Mouse (Mus musculus) myocyte (in vitro differentiated cells): ENCODE data around the gene Rab24. TPM values are rescaled to one million over a fixed set of nuclear protein-coding genes. Genes with fewer than 3 reads are reported as not detected.

Experiments
- H3K27me3 ChIP-seq: one replicate; pipeline ENCODE4 v1.6.1; 2011; ENCODE audit not compliant: control insufficient read depth, insufficient read depth, insufficient read length
- H3K36me3 ChIP-seq: one replicate; pipeline ENCODE4 v1.6.1; 2011; ENCODE audit not compliant: control insufficient read depth, insufficient read depth
- H3K4me2 ChIP-seq: one replicate; pipeline ENCODE4 v1.6.1; 2011; ENCODE audit warnings: low read depth, control low read depth
- H3K4me3 ChIP-seq: one replicate; pipeline ENCODE4 v1.5.1; 2011; ENCODE audit warnings: mild to moderate bottlenecking, control low read depth, moderate library complexity
- H3K79me2 ChIP-seq: one replicate; pipeline ENCODE4 v1.6.1; 2011; ENCODE audit not compliant: control insufficient read depth, insufficient read depth
- H3ac ChIP-seq: one replicate; pipeline ENCODE4 v1.6.1; 2011; ENCODE audit not compliant: control insufficient read depth, insufficient read length
- CEBPB ChIP-seq: IDR thresholded peaks from 2 replicates; pipeline ENCODE4 v1.6.1; 2011; ENCODE audit warnings: mild to moderate bottlenecking, moderate library complexity; ENCODE audit not compliant: poor library complexity, insufficient read depth, severe bottlenecking
- E2F4 ChIP-seq: IDR thresholded peaks from one replicate; pipeline ENCODE4 v1.6.1; 2011; ENCODE audit warnings: mild to moderate bottlenecking, control low read depth, moderate library complexity; ENCODE audit not compliant: insufficient read depth
- MAX ChIP-seq: IDR thresholded peaks from one replicate; pipeline ENCODE4 v1.6.1; 2011; ENCODE audit warnings: low read depth, mild to moderate bottlenecking, control low read depth
- MYOD1 ChIP-seq, 3 experiments: IDR thresholded peaks; one replicate each; pipeline ENCODE4 v1.6.1; 2011; ENCODE audit warnings: control low read depth in 2 of 3, low read depth in 2 of 3, mild to moderate bottlenecking in 2 of 3, moderate library complexity in 1 of 3; ENCODE audit not compliant: insufficient read length in 2 of 3, control insufficient read depth in 1 of 3
- MYOG ChIP-seq, 3 experiments: IDR thresholded peaks; one replicate each; pipeline ENCODE4 v1.6.1; 2011; ENCODE audit warnings: control low read depth in 2 of 3, low read depth in 2 of 3, mild to moderate bottlenecking in 2 of 3; ENCODE audit not compliant: insufficient read length in 2 of 3, control insufficient read depth in 1 of 3, insufficient read depth in 1 of 3
- POLR2A ChIP-seq: IDR thresholded peaks from one replicate; pipeline ENCODE4 v1.6.1; 2011; ENCODE audit warnings: low read depth, mild to moderate bottlenecking, control low read depth, moderate library complexity; ENCODE audit not compliant: insufficient read length
- POLR2AphosphoS2 ChIP-seq: IDR thresholded peaks from one replicate; pipeline ENCODE4 v1.6.1; 2011; ENCODE audit warnings: low read depth, control low read depth; ENCODE audit not compliant: insufficient read length
- REST ChIP-seq: IDR thresholded peaks from one replicate; pipeline ENCODE4 v1.6.1; 2011; ENCODE audit warnings: mild to moderate bottlenecking, control low read depth, moderate library complexity; ENCODE audit not compliant: insufficient read depth, insufficient read length
- SRF ChIP-seq: IDR thresholded peaks from one replicate; pipeline ENCODE4 v1.6.1; 2011; ENCODE audit warnings: low read depth; ENCODE audit not compliant: control insufficient read depth, insufficient read length
- TCF12 ChIP-seq: IDR thresholded peaks from one replicate; pipeline ENCODE4 v1.6.1; 2011; ENCODE audit warnings: mild to moderate bottlenecking, control low read depth; ENCODE audit not compliant: poor library complexity, insufficient read depth, severe bottlenecking
- TCF3 ChIP-seq: IDR thresholded peaks from one replicate; pipeline ENCODE4 v1.6.1; 2011; ENCODE audit warnings: low read depth, control low read depth; ENCODE audit not compliant: insufficient read length
- polyA plus RNA-seq: library from polyadenylated mRNA; unstranded; fragments of >200 nt; fragmentation: generic; extraction: Trizol; gene quantifications from one replicate; pipeline ENCODE4 v1.2.1, GENCODE M21; 2012; ENCODE audit warnings: missing spikeins

Rab24 gene
- polyA plus RNA-seq, 1 experiment: 59.8 TPM

DNA sequence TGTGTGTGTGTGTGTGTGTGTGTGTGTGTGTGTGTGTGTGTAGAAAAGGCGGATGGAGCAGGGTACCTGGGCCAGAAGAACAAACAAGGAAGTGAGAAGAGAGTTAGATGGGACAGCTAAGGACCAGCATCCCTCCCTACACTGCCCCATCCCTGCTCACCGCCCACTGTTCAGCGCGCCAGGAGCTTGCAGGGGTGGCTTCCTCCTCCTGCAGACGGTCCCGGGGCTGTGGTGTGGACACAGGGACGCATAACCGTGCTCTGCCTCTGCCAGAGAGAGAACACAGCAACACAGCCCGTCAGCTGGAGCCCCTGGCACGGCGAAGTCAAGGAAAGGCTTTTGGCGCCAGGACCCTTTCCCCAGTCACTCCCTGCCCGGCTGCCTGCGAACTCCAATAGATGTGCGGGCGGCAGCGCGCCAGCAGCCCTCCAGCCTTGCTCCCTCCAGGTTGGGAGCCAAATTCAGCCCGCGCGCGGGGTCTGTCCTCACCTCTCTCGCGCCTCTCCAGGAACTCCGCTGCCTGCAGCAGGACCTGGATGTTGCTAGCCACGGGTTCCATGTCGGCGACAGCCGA, 7.5 kb upstream of the Rab24 start:
- TF ChIP-seq POLR2A (no peak), POLR2AphosphoS2 (peak; percentile 41)
- Histone ChIP-seq H3K4me3 (peak overlapping the region; percentile 36), H3K4me2 (peak overlapping the region; percentile 69), H3K36me3 (peaks cover 3% of the 10 kb centered on the region), H3ac (peak overlapping the region; percentile 50), H3K79me2 (peaks cover 11% of the 10 kb centered on the region), H3K27me3 (no peaks in the 10 kb centered on the region)

- peaks cover 3% of the 10 kb centered on the region for H3K36me3 ChIP-seq
- H3K4me2 ChIP-seq: peak overlapping the region; percentile 69
- H3K27me3 ChIP-seq: no peaks in the 10 kb centered on the region
- peaks cover 17% of the 10 kb centered on the region for H3K79me2 ChIP-seq
- TF ChIP-seq POLR2AphosphoS2 (no peak), MAX (no peak), MYOD1 (IDR thresholded peaks at IDR 0.05; ENCODE audit: control insufficient read depth in 1 of 3, insufficient read length in 2 of 3, low read depth in 2 of 3) (no peak), REST (no peak), TCF3 (no peak), CEBPB (no peak), MYOG (IDR thresholded peaks at IDR 0.05; ENCODE audit: control insufficient read depth in 1 of 3, insufficient read depth in 1 of 3, insufficient read length in 2 of 3, low read depth in 2 of 3) (no peak), POLR2A (no peak)
- H3K4me3 ChIP-seq: peak overlapping the region; percentile 36
- H3ac ChIP-seq: peak overlapping the region; percentile 50
Measured at GRCm38 (mm10) chr13:55328641-55329040, 6.9 kb upstream of the Rab24 start.

GRCm38 (mm10) chr13:55328171-55328570, 6.4 kb upstream of the Rab24 start:
- H3K4me3 ChIP-seq: peak overlapping the region; percentile 36
- TF ChIP-seq REST (no peak), SRF (no peak), TCF12 (no peak), MYOD1 (IDR thresholded peaks at IDR 0.05; ENCODE audit: control insufficient read depth in 1 of 3, insufficient read length in 2 of 3, low read depth in 2 of 3) (no peak)

DNA sequence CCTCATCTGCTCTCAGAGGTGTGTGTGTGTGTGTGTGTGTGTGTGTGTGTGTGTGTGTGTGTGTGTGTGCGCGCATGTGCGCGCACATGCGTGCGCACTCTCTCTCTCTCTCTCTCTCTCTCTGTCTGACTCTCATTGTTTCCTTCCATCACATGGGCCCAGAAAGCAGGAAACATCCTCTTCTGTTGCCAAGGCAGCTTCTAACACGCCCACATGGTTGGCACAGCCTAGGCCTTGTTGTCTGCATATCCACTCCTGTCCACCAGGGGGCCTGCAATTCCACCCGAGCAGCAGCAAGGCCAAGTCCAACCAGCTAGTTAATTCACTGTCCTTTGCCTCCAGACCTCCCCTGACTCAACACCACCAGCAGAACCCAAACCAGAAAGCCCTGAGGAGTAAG, 5.9 kb upstream of the Rab24 start:
- TF ChIP-seq POLR2AphosphoS2: peak; percentile 43
- no peak for TF ChIP-seq MYOG (IDR thresholded peaks at IDR 0.05; ENCODE audit: control insufficient read depth in 1 of 3, insufficient read depth in 1 of 3, insufficient read length in 2 of 3, low read depth in 2 of 3)
- TF ChIP-seq POLR2A: peak; percentile 17
- TF ChIP-seq CEBPB: no peak
- no peak for TF ChIP-seq TCF3
- no peak for TF ChIP-seq MAX
- peaks cover 3% of the 10 kb centered on the region for H3K36me3 ChIP-seq
- peak overlapping the region; percentile 69 for H3K4me2 ChIP-seq
- no peaks in the 10 kb centered on the region for H3K27me3 ChIP-seq
- H3K79me2 ChIP-seq: peaks cover 27% of the 10 kb centered on the region
- H3K4me3 ChIP-seq: peak overlapping the region; percentile 36
- no peak overlapping the region for H3ac ChIP-seq

More at GRCm38 (mm10) chr13:55328171-55328570, 6.4 kb upstream of the Rab24 start:
- Histone ChIP-seq H3K4me2 (peak overlapping the region; percentile 69), H3ac (no peak overlapping the region), H3K27me3 (no peaks in the 10 kb centered on the region), H3K79me2 (peaks cover 21% of the 10 kb centered on the region), H3K36me3 (peaks cover 3% of the 10 kb centered on the region)

- Histone ChIP-seq H3K36me3 (peaks cover 3% of the 10 kb centered on the region), H3K4me3 (no peak overlapping the region), H3K27me3 (no peaks in the 10 kb centered on the region), H3ac (no peak overlapping the region), H3K79me2 (peaks cover 31% of the 10 kb centered on the region), H3K4me2 (peak overlapping the region; percentile 29)
- TF ChIP-seq TCF12 (no peak), POLR2AphosphoS2 (peak; percentile 74), E2F4 (no peak), SRF (no peak), TCF3 (no peak), MAX (no peak), REST (no peak)
Measured at GRCm38 (mm10) chr13:55327169-55327568, 5.4 kb upstream of the Rab24 start.

DNA sequence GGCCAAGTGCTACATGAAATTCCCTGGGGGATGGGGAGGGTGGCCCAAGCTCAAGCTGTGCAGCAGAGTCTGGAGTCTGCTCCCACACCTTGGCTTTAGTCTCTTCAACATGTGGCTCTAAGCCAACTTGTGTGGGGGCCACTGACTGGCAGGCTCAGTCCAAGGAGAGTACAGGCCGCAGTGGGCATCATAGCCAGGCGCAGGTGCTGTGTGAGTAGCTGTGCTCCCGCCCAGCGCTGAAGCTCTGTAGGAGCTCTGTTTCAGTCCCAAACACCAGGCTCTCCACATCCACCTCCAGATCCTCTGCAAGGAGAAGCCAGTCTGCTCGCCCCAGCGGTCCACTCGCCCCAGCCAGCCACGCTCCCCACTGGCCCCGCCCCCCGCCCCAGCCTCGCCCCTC, 3.9 kb upstream of the Rab24 start:
- H3ac ChIP-seq: no peak overlapping the region
- TF ChIP-seq MYOD1 (IDR thresholded peaks at IDR 0.05; ENCODE audit: control insufficient read depth in 1 of 3, insufficient read length in 2 of 3, low read depth in 2 of 3) (no peak), POLR2A (peak; percentile 12), MAX (no peak), TCF3 (no peak), POLR2AphosphoS2 (peak; percentile 51)
- H3K36me3 ChIP-seq: peaks cover 3% of the 10 kb centered on the region
- no peaks in the 10 kb centered on the region for H3K27me3 ChIP-seq
- H3K79me2 ChIP-seq: peaks cover 46% of the 10 kb centered on the region
- H3K4me2 ChIP-seq: no peak overlapping the region
- H3K4me3 ChIP-seq: no peak overlapping the region
